Mouse (Mus musculus): ENCODE measurements at regions not wholly inside any gene's neighbourhood (a gene's known extent, or its start where the extent isn't known, plus 50 kb on each side); places are given as distances from the start of the nearest gene placed in this dataset.

- 64% methylated on average over 11 of the region's 11 CpGs for WGBS
- no peaks in the 10 kb centered on the region for H3K9me3 ChIP-seq (ENCODE audit: low read length)
- no peak for TF ChIP-seq CTCF (IDR thresholded peaks at IDR 0.05; ENCODE audit: low read depth)
- no peak overlapping the region for H3K4me2 ChIP-seq (ENCODE audit: low read depth)
- DNase-seq (no peak), ATAC-seq (no peak)
- H3K4me1 ChIP-seq (ENCODE audit: insufficient read depth), result no peaks in the 10 kb centered on the region
- H3K27me3 ChIP-seq (ENCODE audit: insufficient read depth, low read length), result no peaks in the 10 kb centered on the region
- H3K4me3 ChIP-seq (ENCODE audit: low read depth, low read length), result no peak overlapping the region
- H3K27ac ChIP-seq (ENCODE audit: low read depth, low read length), result no peak overlapping the region
- H3K36me3 ChIP-seq (ENCODE audit: insufficient read depth), result no peaks in the 10 kb centered on the region
- H3K9ac ChIP-seq, result no peak overlapping the region
Measured at GRCm38 (mm10) chr12:12766510-12767304, 175.0 kb downstream of the Mycn start.

GRCm38 (mm10) chr12:12765490-12766058 is 176.1 kb downstream of the Mycn start:
- ATAC-seq (no peak), DNase-seq (no peak)
- H3K9me3 ChIP-seq (ENCODE audit: low read length), result no peaks in the 10 kb centered on the region
- no peak overlapping the region for H3K27ac ChIP-seq (ENCODE audit: low read depth, low read length)
- 70% methylated on average over 7 of the region's 7 CpGs for WGBS
- no peak overlapping the region for H3K9ac ChIP-seq
- H3K27me3 ChIP-seq (ENCODE audit: insufficient read depth, low read length), result no peaks in the 10 kb centered on the region
- no peaks in the 10 kb centered on the region for H3K36me3 ChIP-seq (ENCODE audit: insufficient read depth)
- TF ChIP-seq CTCF (IDR thresholded peaks at IDR 0.05; ENCODE audit: low read depth), result no peak
- no peak overlapping the region for H3K4me3 ChIP-seq (ENCODE audit: low read depth, low read length)
- no peaks in the 10 kb centered on the region for H3K4me1 ChIP-seq (ENCODE audit: insufficient read depth)
- no peak overlapping the region for H3K4me2 ChIP-seq (ENCODE audit: low read depth)

GRCm38 (mm10) chr12:12765055-12765454 is 176.7 kb downstream of the Mycn start:
- Histone ChIP-seq H3K36me3 (ENCODE audit: insufficient read depth) (no peaks in the 10 kb centered on the region), H3K27me3 (ENCODE audit: insufficient read depth, low read length) (no peaks in the 10 kb centered on the region), H3K4me2 (ENCODE audit: low read depth) (no peak overlapping the region), H3K4me3 (ENCODE audit: low read depth, low read length) (no peak overlapping the region), H3K4me1 (ENCODE audit: insufficient read depth) (no peaks in the 10 kb centered on the region), H3K9ac (no peak overlapping the region), H3K9me3 (ENCODE audit: low read length) (no peaks in the 10 kb centered on the region), H3K27ac (ENCODE audit: low read depth, low read length) (no peak overlapping the region)
- TF ChIP-seq CTCF (IDR thresholded peaks at IDR 0.05; ENCODE audit: low read depth), result no peak
- DNase-seq (no peak), ATAC-seq (no peak)
- 89% methylated on average over 8 of the region's 8 CpGs for WGBS

GRCm38 (mm10) chr12:12764586-12764985 is 177.1 kb downstream of the Mycn start:
- no peak for TF ChIP-seq CTCF (IDR thresholded peaks at IDR 0.05; ENCODE audit: low read depth)
- 85% methylated on average over 4 of the region's 4 CpGs for WGBS
- Histone ChIP-seq H3K27ac (ENCODE audit: low read depth, low read length) (no peak overlapping the region), H3K9me3 (ENCODE audit: low read length) (no peaks in the 10 kb centered on the region), H3K9ac (no peak overlapping the region), H3K36me3 (ENCODE audit: insufficient read depth) (no peaks in the 10 kb centered on the region), H3K4me2 (ENCODE audit: low read depth) (no peak overlapping the region), H3K4me3 (ENCODE audit: low read depth, low read length) (no peak overlapping the region), H3K27me3 (ENCODE audit: insufficient read depth, low read length) (no peaks in the 10 kb centered on the region), H3K4me1 (ENCODE audit: insufficient read depth) (no peaks in the 10 kb centered on the region)
- no peak for ATAC-seq
- no peak for DNase-seq

GRCm38 (mm10) chr12:12756301-12756948 is 185.3 kb downstream of the Mycn start:
- no peak for TF ChIP-seq CTCF (IDR thresholded peaks at IDR 0.05; ENCODE audit: low read depth)
- Histone ChIP-seq H3K4me1 (ENCODE audit: insufficient read depth) (no peaks in the 10 kb centered on the region), H3K27me3 (ENCODE audit: insufficient read depth, low read length) (no peaks in the 10 kb centered on the region), H3K4me3 (ENCODE audit: low read depth, low read length) (no peak overlapping the region), H3K4me2 (ENCODE audit: low read depth) (no peak overlapping the region), H3K36me3 (ENCODE audit: insufficient read depth) (no peaks in the 10 kb centered on the region), H3K27ac (ENCODE audit: low read depth, low read length) (no peak overlapping the region), H3K9ac (no peak overlapping the region), H3K9me3 (ENCODE audit: low read length) (no peaks in the 10 kb centered on the region)
- DNase-seq (no peak), ATAC-seq (no peak)
- 76% methylated on average over 2 of the region's 2 CpGs for WGBS

GRCm38 (mm10) chr12:12753849-12754248 is 187.9 kb downstream of the Mycn start:
- WGBS, result 11% methylated on average over 9 of the region's 9 CpGs
- H3K9me3 ChIP-seq (ENCODE audit: low read length), result no peaks in the 10 kb centered on the region
- ATAC-seq (no peak), DNase-seq (no peak)
- H3K4me2 ChIP-seq (ENCODE audit: low read depth), result no peak overlapping the region
- H3K36me3 ChIP-seq (ENCODE audit: insufficient read depth), result no peaks in the 10 kb centered on the region
- TF ChIP-seq CTCF (IDR thresholded peaks at IDR 0.05; ENCODE audit: low read depth), result no peak
- H3K27me3 ChIP-seq (ENCODE audit: insufficient read depth, low read length), result no peaks in the 10 kb centered on the region
- no peak overlapping the region for H3K4me3 ChIP-seq (ENCODE audit: low read depth, low read length)
- no peak overlapping the region for H3K27ac ChIP-seq (ENCODE audit: low read depth, low read length)
- H3K9ac ChIP-seq, result no peak overlapping the region
- H3K4me1 ChIP-seq (ENCODE audit: insufficient read depth), result no peaks in the 10 kb centered on the region

All from forebrain, postnatal 0 days (tissue).